Mouse (Mus musculus) midbrain, embryonic 16.5 days (tissue): ENCODE results near the gene Guca1a. TPM values are rescaled to one million over a fixed set of nuclear protein-coding genes. Genes with fewer than 3 reads are reported as not detected.
A peak's percentile ranks its signal among the peaks of the same experiment; 100 is the strongest.

Experiments
- ATAC-seq: fragments of 200-750 bp; cut with Nextera tagmentation; 2 replicates; pipeline ENCODE4 v1.8.0; 2017; ENCODE audit warnings: moderate TSS enrichment
- H3K27ac ChIP-seq: fragments of 300-500 bp; sonication (generic); 2 replicates; pipeline ENCODE4 v1.5.1; 2014; ENCODE audit warnings: mild to moderate bottlenecking, low read length, mixed read lengths
- H3K27me3 ChIP-seq: fragments of 300-500 bp; sonication (generic); 2 replicates; pipeline ENCODE4 v1.6.1; 2014; ENCODE audit warnings: low read depth, low read length, mixed read lengths; ENCODE audit not compliant: control insufficient read depth, insufficient read depth
- H3K36me3 ChIP-seq: fragments of 300-500 bp; sonication (generic); 2 replicates; pipeline ENCODE4 v1.6.1; 2014; ENCODE audit warnings: mild to moderate bottlenecking, low read length, moderate library complexity, mixed read lengths; ENCODE audit not compliant: control insufficient read depth, insufficient read depth
- H3K4me1 ChIP-seq: fragments of 300-500 bp; sonication (generic); 2 replicates; pipeline ENCODE4 v1.6.1; 2014; ENCODE audit warnings: mild to moderate bottlenecking, low read length, mixed read lengths; ENCODE audit not compliant: control insufficient read depth, insufficient read depth
- H3K4me2 ChIP-seq: fragments of 300-500 bp; sonication (generic); 2 replicates; pipeline ENCODE4 v1.6.1; 2014; ENCODE audit warnings: mild to moderate bottlenecking, low read length, mixed read lengths
- H3K4me3 ChIP-seq: fragments of 300-500 bp; sonication (generic); 2 replicates; pipeline ENCODE4 v1.5.1; 2014; ENCODE audit warnings: low read depth, mild to moderate bottlenecking, low read length, moderate library complexity, mixed read lengths
- H3K9ac ChIP-seq: fragments of 300-500 bp; sonication (generic); 2 replicates; pipeline ENCODE4 v1.6.1; 2014; ENCODE audit warnings: low read depth, low read length, mixed read lengths
- H3K9me3 ChIP-seq: fragments of 300-500 bp; sonication (generic); replicated peaks from 2 replicates; pipeline ENCODE4 v1.6.1; 2014; ENCODE audit warnings: mild to moderate bottlenecking, low read length, mixed read lengths; ENCODE audit not compliant: control insufficient read depth, poor library complexity, severe bottlenecking
- WGBS: fragments of 180-500 bp; shearing (Covaris S2); extraction: QIAGEN DNeasy Blood & Tissue Kit; methylation state at CpG from one replicate; pipeline ENCODE4 v1.1.7; 2014; 5-methylcytosine and 5-hydroxymethylcytosine counted together
- polyA plus RNA-seq: library from polyadenylated mRNA; unstranded; fragments of >200 nt; fragmentation: Nextera tagmentation; extraction: Ambion mirVana; gene quantifications from 2 replicates; pipeline ENCODE4 v1.2.1, GENCODE M21; 2015

Guca1a gene
- polyA plus RNA-seq, 1 experiment from 2014 or later = 0.29 TPM

- Histone ChIP-seq H3K27ac (no peak overlapping the region), H3K4me2 (no peak overlapping the region), H3K9ac (no peak overlapping the region), H3K9me3 (no peaks in the 10 kb centered on the region), H3K4me3 (no peak overlapping the region), H3K36me3 (peaks cover 20% of the 10 kb centered on the region), H3K4me1 (peaks cover 12% of the 10 kb centered on the region), H3K27me3 (no peaks in the 10 kb centered on the region)
- WGBS = 84% methylated on average over 6 of the region's 6 CpGs
- no peak for ATAC-seq
These were observed 26.4 kb downstream of the Guca1a start for GRCm38 (mm10) chr17:47373991-47374390.

GRCm38 (mm10) chr17:47371451-47371850, 28.9 kb downstream of the Guca1a start:
- no peaks in the 10 kb centered on the region for H3K27me3 ChIP-seq
- H3K27ac ChIP-seq = no peak overlapping the region
- no peak overlapping the region for H3K4me2 ChIP-seq
- peak; percentile 59; the same call in 1 of the 2 replicates for ATAC-seq
- peaks cover 12% of the 10 kb centered on the region for H3K4me1 ChIP-seq
- H3K36me3 ChIP-seq = peaks cover 8% of the 10 kb centered on the region
- no peak overlapping the region for H3K9ac ChIP-seq
- no peaks in the 10 kb centered on the region for H3K9me3 ChIP-seq
- no peak overlapping the region for H3K4me3 ChIP-seq
- WGBS = 5% methylated on average over 4 of the region's 4 CpGs

GRCm38 (mm10) chr17:47369087-47369443, 31.3 kb downstream of the Guca1a start:
- ATAC-seq = peak; percentile 82
- no peaks in the 10 kb centered on the region for H3K27me3 ChIP-seq
- H3K4me2 ChIP-seq = peak overlapping the region; percentile 65
- peaks cover 12% of the 10 kb centered on the region for H3K4me1 ChIP-seq
- H3K4me3 ChIP-seq = peak overlapping the region; percentile 65
- WGBS = 2% methylated on average over 20 of the region's 20 CpGs
- H3K27ac ChIP-seq = peak overlapping the region; percentile 84
- H3K9ac ChIP-seq = peak overlapping the region; percentile 76
- H3K9me3 ChIP-seq = no peaks in the 10 kb centered on the region
- 0 out of 2 replicates have a peak, but pooled peaks cover 2% of the 10 kb centered on the region for H3K36me3 ChIP-seq

GRCm38 (mm10) chr17:47368401-47369086, 31.8 kb downstream of the Guca1a start, which contains the start of gene Mrps10:
Gene Mrps10, plus strand, starts transcription at chr17:47368887.
- no peaks in the 10 kb centered on the region for H3K27me3 ChIP-seq
- peak within 1 kb of the TSS; percentile 84 for H3K27ac ChIP-seq
- H3K9ac ChIP-seq = peak within 1 kb of the TSS; percentile 76
- WGBS = 3% methylated on average over 35 of the region's 35 CpGs
- H3K36me3 ChIP-seq = no peaks in the 10 kb centered on the region
- no peaks in the 10 kb centered on the region for H3K9me3 ChIP-seq
- H3K4me1 ChIP-seq = peaks cover 12% of the 10 kb centered on the region
- H3K4me3 ChIP-seq = peak within 1 kb of the TSS; percentile 65
- H3K4me2 ChIP-seq = peak within 1 kb of the TSS; percentile 65
- ATAC-seq = peak; percentile 94

DNA sequence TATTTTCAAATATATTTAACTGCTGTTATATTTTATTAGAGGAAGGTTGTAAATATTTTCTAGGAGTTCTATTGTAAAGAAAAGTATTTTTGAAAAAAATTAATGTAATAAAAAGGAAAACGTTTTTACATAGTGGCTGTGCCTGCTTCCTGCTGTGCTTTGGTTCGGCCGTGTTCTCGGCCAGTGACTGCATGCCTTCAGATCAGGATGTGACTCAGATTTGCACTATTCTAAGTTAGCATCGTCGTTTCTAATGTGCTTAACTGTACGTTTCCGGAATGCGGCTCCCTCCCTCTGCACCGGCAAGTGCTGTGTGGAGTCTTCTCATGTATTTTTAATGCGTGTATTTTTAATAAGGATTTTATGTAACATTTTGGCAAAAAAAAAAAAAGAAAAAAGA, 39.0 kb downstream of the Guca1a start:
- Histone ChIP-seq H3K36me3 (peaks cover 6% of the 10 kb centered on the region), H3K4me2 (no peak overlapping the region), H3K27ac (no peak overlapping the region), H3K9ac (no peak overlapping the region), H3K9me3 (no peaks in the 10 kb centered on the region), H3K4me3 (no peak overlapping the region), H3K4me1 (no peaks in the 10 kb centered on the region), H3K27me3 (no peaks in the 10 kb centered on the region)
- ATAC-seq = no peak
- WGBS = 80% methylated on average over 11 of the region's 11 CpGs

DNA sequence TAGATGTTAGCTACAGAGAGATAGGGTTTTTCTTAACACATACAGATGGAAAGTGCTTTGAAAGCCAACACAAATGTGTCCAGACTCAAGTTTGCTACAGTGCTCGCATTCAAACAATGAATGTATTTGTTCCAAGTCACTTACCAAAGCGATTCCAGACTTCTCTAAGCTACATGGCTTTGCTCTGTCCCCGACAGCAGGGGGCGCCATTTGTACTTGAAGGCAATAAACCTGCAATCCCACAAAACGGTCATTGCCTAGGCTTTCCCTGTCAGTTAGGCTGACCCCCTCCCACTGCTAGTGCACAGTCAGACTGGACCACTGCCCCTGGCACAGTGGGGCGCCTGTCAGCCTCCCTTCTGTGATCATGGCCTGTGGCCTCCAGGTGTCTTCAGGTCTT, 40.4 kb downstream of the Guca1a start:
- Histone ChIP-seq H3K4me3 (no peak overlapping the region), H3K4me2 (no peak overlapping the region), H3K36me3 (peaks cover 10% of the 10 kb centered on the region), H3K9me3 (0 out of 2 replicates have a peak, but pooled peaks cover 2% of the 10 kb centered on the region), H3K27me3 (no peaks in the 10 kb centered on the region), H3K27ac (no peak overlapping the region), H3K4me1 (no peaks in the 10 kb centered on the region), H3K9ac (no peak overlapping the region)
- no peak for ATAC-seq
- whole genome bisulfite sequencing = 35% methylated on average over 6 of the region's 6 CpGs

DNA sequence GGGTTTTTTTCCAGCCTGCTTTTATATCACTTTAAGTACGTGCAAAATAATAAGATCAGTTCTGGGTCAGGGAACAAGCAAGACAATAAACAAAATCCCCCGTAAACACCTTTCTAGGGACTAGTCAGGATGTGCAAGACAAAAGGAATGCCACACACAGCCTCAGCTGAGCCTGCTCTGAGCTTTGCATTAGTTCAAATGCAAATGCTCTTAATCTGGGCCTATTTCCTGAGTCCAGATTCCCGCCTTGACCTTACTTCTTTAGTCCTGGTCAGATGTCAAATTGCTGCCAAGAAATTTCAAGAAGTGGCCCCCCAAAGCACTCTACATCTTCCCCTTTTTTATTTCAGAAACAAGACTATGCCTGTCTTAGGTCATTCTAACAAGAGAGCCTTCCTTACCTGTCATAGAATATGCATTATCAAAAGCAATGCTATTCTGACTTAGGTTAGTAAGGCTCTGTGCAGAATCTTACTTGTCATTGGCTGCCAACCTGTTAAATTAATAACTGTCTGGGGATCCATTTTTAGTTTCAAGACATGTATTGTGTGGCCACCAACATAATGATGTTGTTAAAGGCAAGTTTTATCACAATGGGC, 50.6 kb downstream of the Guca1a start:
- Histone ChIP-seq H3K4me2 (no peak overlapping the region), H3K9ac (no peak overlapping the region), H3K27me3 (no peaks in the 10 kb centered on the region), H3K36me3 (peaks cover 72% of the 10 kb centered on the region), H3K27ac (no peak overlapping the region), H3K9me3 (peaks cover 17% of the 10 kb centered on the region), H3K4me3 (no peak overlapping the region), H3K4me1 (no peaks in the 10 kb centered on the region)
- no peak for ATAC-seq
- 78% methylated on average over 3 of the region's 3 CpGs for WGBS

Other genes with a start within 250 kb of the Guca1a start
- gene Mrps10, start 31.7 kb downstream of the Guca1a start, polyA plus RNA-seq = 63.6 and 67.6 TPM in 2 replicates
- 0.33 and 0.37 TPM in 2 replicates for gene Guca1b, start 15.2 kb downstream of the Guca1a start, polyA plus RNA-seq
- gene AI661453, start 36.0 kb upstream of the Guca1a start, polyA plus RNA-seq = 0.09 and 0.17 TPM in 2 replicates
- gene 1700001C19Rik, start 36.8 kb upstream of the Guca1a start, polyA plus RNA-seq = 0.46 and 0.50 TPM in 2 replicates
- gene Taf8, start 101.7 kb upstream of the Guca1a start, polyA plus RNA-seq = 19.8 and 20.8 TPM in 2 replicates
- 58.4 and 61.4 TPM in 2 replicates for gene Ccnd3, start 104.5 kb upstream of the Guca1a start, polyA plus RNA-seq
- gene Bysl, start 210.9 kb upstream of the Guca1a start, polyA plus RNA-seq = 38.6 and 40.7 TPM in 2 replicates
- 47.0 and 47.7 TPM in 2 replicates for gene Med20, start 211.0 kb upstream of the Guca1a start, polyA plus RNA-seq
- 1.3 and 2.0 TPM in 2 replicates for gene Gm20517, start 211.0 kb upstream of the Guca1a start, polyA plus RNA-seq
- gene Usp49, start 230.1 kb upstream of the Guca1a start, polyA plus RNA-seq = 5.3 and 7.3 TPM in 2 replicates